Mouse (Mus musculus) liver, embryonic 12.5 days (tissue): ENCODE measurements at regions not wholly inside any gene's neighbourhood (a gene's known extent, or its start where the extent isn't known, plus 50 kb on each side); places are given as distances from the start of the nearest gene placed in this dataset.

Experiments used
- ATAC-seq: fragments of 200-750 bp; cut with Nextera tagmentation; 2 replicates; pipeline ENCODE4 v1.8.0; 2017; ENCODE audit warnings: moderate number of reproducible peaks, mild to moderate bottlenecking, moderate library complexity
- H3K27ac ChIP-seq: fragments of 300-500 bp; sonication (generic); 2 replicates; pipeline ENCODE4 v1.5.1; 2016; ENCODE audit warnings: mild to moderate bottlenecking
- H3K27me3 ChIP-seq: fragments of 300-500 bp; sonication (generic); replicated peaks from 2 replicates; pipeline ENCODE4 v1.6.1; 2016; ENCODE audit warnings: mild to moderate bottlenecking, moderate library complexity
- H3K36me3 ChIP-seq: fragments of 300-500 bp; sonication (generic); 2 replicates; pipeline ENCODE4 v1.6.1; 2016; ENCODE audit warnings: mild to moderate bottlenecking, moderate library complexity
- H3K4me1 ChIP-seq: fragments of 300-500 bp; sonication (generic); 2 replicates; pipeline ENCODE4 v1.6.1; 2016
- H3K4me2 ChIP-seq: fragments of 300-500 bp; sonication (generic); 2 replicates; pipeline ENCODE4 v1.6.1; 2016; ENCODE audit warnings: mild to moderate bottlenecking, moderate library complexity
- H3K4me3 ChIP-seq: fragments of 300-500 bp; sonication (generic); 2 replicates; pipeline ENCODE4 v1.5.1; 2016; ENCODE audit warnings: mild to moderate bottlenecking, moderate library complexity
- H3K9ac ChIP-seq: fragments of 300-500 bp; sonication (generic); 2 replicates; pipeline ENCODE4 v1.6.1; 2016; ENCODE audit warnings: mild to moderate bottlenecking, moderate library complexity
- H3K9me3 ChIP-seq: fragments of 300-500 bp; sonication (generic); replicated peaks from 2 replicates; pipeline ENCODE4 v1.6.1; 2016; ENCODE audit warnings: mild to moderate bottlenecking, moderate library complexity
- WGBS: fragments of 180-500 bp; shearing (Covaris S2); methylation state at CpG from one replicate; pipeline ENCODE4 v1.1.7; 2016; ENCODE audit not compliant: insufficient replicate concordance; 5-methylcytosine and 5-hydroxymethylcytosine counted together

- no peak overlapping the region for H3K4me2 ChIP-seq
- H3K9ac ChIP-seq: no peak overlapping the region
- no peak overlapping the region for H3K27ac ChIP-seq
- no peak for ATAC-seq
- H3K27me3 ChIP-seq: no peaks in the 10 kb centered on the region
- no peaks in the 10 kb centered on the region for H3K4me1 ChIP-seq
- H3K36me3 ChIP-seq: peaks cover 28% of the 10 kb centered on the region
- H3K4me3 ChIP-seq: no peak overlapping the region
- WGBS: 83% methylated on average over 9 of the region's 9 CpGs
- H3K9me3 ChIP-seq: no peaks in the 10 kb centered on the region
Measured at GRCm38 (mm10) chr12:109718036-109718435, 117.9 kb upstream of the Rtl1 start.

GRCm38 (mm10) chr12:109738201-109738600, 138.1 kb upstream of the Rtl1 start:
- H3K9ac ChIP-seq: no peak overlapping the region
- H3K27me3 ChIP-seq: no peaks in the 10 kb centered on the region
- no peaks in the 10 kb centered on the region for H3K9me3 ChIP-seq
- no peak overlapping the region for H3K27ac ChIP-seq
- WGBS: 80% methylated on average over 10 of the region's 10 CpGs
- no peaks in the 10 kb centered on the region for H3K4me1 ChIP-seq
- no peak overlapping the region for H3K4me3 ChIP-seq
- no peak for ATAC-seq
- H3K36me3 ChIP-seq: peaks cover 36% of the 10 kb centered on the region
- H3K4me2 ChIP-seq: no peak overlapping the region

GRCm38 (mm10) chr12:109738911-109739310, 138.8 kb upstream of the Rtl1 start:
- ATAC-seq: no peak
- WGBS: 72% methylated on average over 6 of the region's 6 CpGs
- no peak overlapping the region for H3K27ac ChIP-seq
- H3K9me3 ChIP-seq: no peaks in the 10 kb centered on the region
- H3K4me1 ChIP-seq: no peaks in the 10 kb centered on the region
- H3K36me3 ChIP-seq: peaks cover 38% of the 10 kb centered on the region
- H3K4me2 ChIP-seq: no peak overlapping the region
- no peak overlapping the region for H3K9ac ChIP-seq
- no peaks in the 10 kb centered on the region for H3K27me3 ChIP-seq
- H3K4me3 ChIP-seq: no peak overlapping the region

GRCm38 (mm10) chr12:109742486-109742885, 142.4 kb upstream of the Rtl1 start:
- 85% methylated on average over 11 of the region's 11 CpGs for WGBS
- Histone ChIP-seq H3K9me3 (no peaks in the 10 kb centered on the region), H3K4me3 (no peak overlapping the region), H3K4me1 (peaks cover 4% of the 10 kb centered on the region; the same call in 1 of the 2 replicates), H3K36me3 (peaks cover 31% of the 10 kb centered on the region), H3K9ac (no peak overlapping the region), H3K4me2 (no peak overlapping the region), H3K27me3 (no peaks in the 10 kb centered on the region), H3K27ac (no peak overlapping the region)
- no peak for ATAC-seq

- Histone ChIP-seq H3K4me2 (no peak overlapping the region), H3K4me1 (peaks cover 6% of the 10 kb centered on the region; the same call in 1 of the 2 replicates), H3K36me3 (peaks cover 31% of the 10 kb centered on the region), H3K27me3 (no peaks in the 10 kb centered on the region), H3K27ac (no peak overlapping the region), H3K9ac (no peak overlapping the region), H3K9me3 (no peaks in the 10 kb centered on the region), H3K4me3 (no peak overlapping the region)
- WGBS: 81% methylated on average over 24 of the region's 24 CpGs
- ATAC-seq: no peak
Measured at GRCm38 (mm10) chr12:109743036-109743650, 143.0 kb upstream of the Rtl1 start.

- peaks cover 31% of the 10 kb centered on the region for H3K36me3 ChIP-seq
- H3K9ac ChIP-seq: no peak overlapping the region
- WGBS: 76% methylated on average over 4 of the region's 4 CpGs
- no peak overlapping the region for H3K4me2 ChIP-seq
- no peaks in the 10 kb centered on the region for H3K9me3 ChIP-seq
- no peak overlapping the region for H3K4me3 ChIP-seq
- no peak for ATAC-seq
- no peaks in the 10 kb centered on the region for H3K27me3 ChIP-seq
- H3K27ac ChIP-seq: no peak overlapping the region
- H3K4me1 ChIP-seq: peaks cover 6% of the 10 kb centered on the region; the same call in 1 of the 2 replicates
Measured at GRCm38 (mm10) chr12:109744186-109744585, 144.1 kb upstream of the Rtl1 start.

GRCm38 (mm10) chr12:109745731-109746484, 145.8 kb upstream of the Rtl1 start:
- Histone ChIP-seq H3K9me3 (no peaks in the 10 kb centered on the region), H3K36me3 (peaks cover 21% of the 10 kb centered on the region), H3K27ac (no peak overlapping the region), H3K9ac (no peak overlapping the region), H3K4me3 (no peak overlapping the region), H3K4me2 (no peak overlapping the region), H3K4me1 (peaks cover 6% of the 10 kb centered on the region; the same call in 1 of the 2 replicates), H3K27me3 (no peaks in the 10 kb centered on the region)
- no peak for ATAC-seq
- 71% methylated on average over 15 of the region's 15 CpGs for WGBS

- Histone ChIP-seq H3K4me1 (peaks cover 6% of the 10 kb centered on the region; the same call in 1 of the 2 replicates), H3K36me3 (peaks cover 14% of the 10 kb centered on the region), H3K27me3 (no peaks in the 10 kb centered on the region), H3K9ac (no peak overlapping the region), H3K4me3 (no peak overlapping the region), H3K4me2 (no peak overlapping the region), H3K27ac (no peak overlapping the region), H3K9me3 (no peaks in the 10 kb centered on the region)
- no peak for ATAC-seq
- WGBS: 67% methylated on average over 5 of the region's 5 CpGs
Measured at GRCm38 (mm10) chr12:109747201-109747600, 147.1 kb upstream of the Rtl1 start.

- Histone ChIP-seq H3K36me3 (peaks cover 8% of the 10 kb centered on the region), H3K4me2 (no peak overlapping the region), H3K9me3 (no peaks in the 10 kb centered on the region), H3K27me3 (no peaks in the 10 kb centered on the region), H3K4me3 (no peak overlapping the region), H3K27ac (no peak overlapping the region), H3K9ac (no peak overlapping the region), H3K4me1 (peaks cover 6% of the 10 kb centered on the region; the same call in 1 of the 2 replicates)
- WGBS: 62% methylated on average over 13 of the region's 13 CpGs
- ATAC-seq: no peak
Measured at GRCm38 (mm10) chr12:109747776-109748175, 147.6 kb upstream of the Rtl1 start.

- Histone ChIP-seq H3K4me3 (no peak overlapping the region), H3K9ac (no peak overlapping the region), H3K4me1 (peaks cover 6% of the 10 kb centered on the region; the same call in 1 of the 2 replicates), H3K36me3 (peaks cover 2% of the 10 kb centered on the region), H3K27me3 (no peaks in the 10 kb centered on the region), H3K27ac (no peak overlapping the region), H3K9me3 (no peaks in the 10 kb centered on the region), H3K4me2 (no peak overlapping the region)
- 64% methylated on average over 12 of the region's 12 CpGs for WGBS
- no peak for ATAC-seq
Measured at GRCm38 (mm10) chr12:109748326-109749059, 148.4 kb upstream of the Rtl1 start.

GRCm38 (mm10) chr12:109749256-109749655, 149.1 kb upstream of the Rtl1 start:
- Histone ChIP-seq H3K36me3 (no peaks in the 10 kb centered on the region; the same call in 1 of the 2 replicates), H3K4me2 (peak overlapping the region; percentile 38; the same call in 1 of the 2 replicates), H3K4me1 (peaks cover 6% of the 10 kb centered on the region; the same call in 1 of the 2 replicates), H3K9ac (no peak overlapping the region), H3K27me3 (no peaks in the 10 kb centered on the region), H3K27ac (no peak overlapping the region; the same call in 1 of the 2 replicates), H3K9me3 (no peaks in the 10 kb centered on the region), H3K4me3 (no peak overlapping the region)
- ATAC-seq: 0 out of 2 replicates have a peak, but pooled peaks have one; percentile 39
- WGBS: 51% methylated on average over 2 of the region's 2 CpGs
